In the genomic region with DNA sequence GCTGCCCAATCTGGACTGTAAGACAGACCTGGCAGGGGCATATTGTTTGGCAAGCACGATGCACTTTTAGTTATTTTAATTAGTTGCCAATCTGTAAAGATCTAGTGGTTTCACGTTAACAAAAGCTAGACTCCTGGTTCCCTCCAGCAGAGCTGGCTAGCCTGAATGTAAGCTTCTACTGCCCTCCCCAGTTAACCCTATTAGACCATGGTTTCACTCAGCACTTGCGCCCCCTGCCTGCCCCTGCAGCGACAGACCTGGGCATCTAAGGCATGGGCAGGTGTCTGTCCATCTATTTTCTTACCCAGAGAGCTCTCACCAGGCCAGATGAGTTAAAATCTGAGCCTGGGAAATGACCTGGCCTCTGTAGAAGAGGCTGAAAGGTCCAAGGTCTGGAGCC, we compare ENCODE assay signal across 8 mouse cellular contexts. TPM values are rescaled to one million over a fixed set of nuclear protein-coding genes. Genes with fewer than 3 reads are reported as not detected.
A peak's percentile ranks its signal among the peaks of the same experiment; 100 is the strongest.
DNase-seq lines count a peak whose midpoint lies in the region; ATAC-seq and TF ChIP-seq lines count a peak whose summit lies in the region.

No protein-coding gene starts in this region.

- H3K9me3 ChIP-seq in hindbrain, embryonic 14.5 days (ENCODE audit: control insufficient read depth, low read length), result no peaks in the 10 kb centered on the region
- H3K9me3 ChIP-seq in liver, postnatal 0 days (ENCODE audit: low read length), result no peaks in the 10 kb centered on the region

- no peak overlapping the region for H3K27ac ChIP-seq in left cerebral cortex, adult 2 months
- H3K27ac ChIP-seq in hindbrain, embryonic 14.5 days, result no peak overlapping the region
- no peak overlapping the region for H3K27ac ChIP-seq in liver, postnatal 0 days (ENCODE audit: low read depth)

- intact Hi-C loops in left cerebral cortex, adult 2 months (cut with DNase I), result no loop called here

- no peak for TF ChIP-seq EP300 in liver, postnatal 0 days (IDR thresholded peaks at IDR 0.05; ENCODE audit: low read depth)

- WGBS in hindbrain, embryonic 14.5 days, result 9% methylated on average over 4 of the region's 4 CpGs
- 21% methylated on average over 4 of the region's 4 CpGs for WGBS in liver, postnatal 0 days (ENCODE audit: insufficient replicate concordance)

- peak; percentile 49 for TF ChIP-seq CTCF in left cerebral cortex, adult 2 months (IDR thresholded peaks at IDR 0.05)
- peak; percentile 78 for TF ChIP-seq CTCF in liver, postnatal 0 days (IDR thresholded peaks at IDR 0.05; ENCODE audit: low read depth)

- no peaks in the 10 kb centered on the region for H3K36me3 ChIP-seq in hindbrain, embryonic 14.5 days (replicated peaks; ENCODE audit: control insufficient read depth, insufficient read depth)
- H3K36me3 ChIP-seq in liver, postnatal 0 days (replicated peaks; ENCODE audit: insufficient read depth, low read length), result no peaks in the 10 kb centered on the region

- H3K9ac ChIP-seq in hindbrain, embryonic 14.5 days, result 0 out of 2 replicates have a peak overlapping the region, but pooled peaks have one; percentile 5
- no peak overlapping the region for H3K9ac ChIP-seq in liver, postnatal 0 days (replicated peaks)

- peak; percentile 33 to 37 for DNase-seq in left cerebral cortex, adult 2 months (ENCODE audit: extremely low spot score in 1 of 2, low spot score in 2 of 2)
- no peak for DNase-seq in left cerebral cortex, adult 11 months (ENCODE audit: low spot score)
- peak; percentile 52 for DNase-seq in ES-CJ7 (ENCODE audit: low read depth, low spot score)
- peak; percentile 45 for DNase-seq in brain, adult 2 months (ENCODE audit: low read depth, low spot score)
- DNase-seq in hindbrain, embryonic 14.5 days (ENCODE audit: low spot score), result no peak
- peak; percentile 69 for DNase-seq in liver, postnatal 0 days
- DNase-seq in retina, postnatal 7 days (ENCODE audit: low read depth, low spot score), result peak; percentile 36
- DNase-seq in gastrocnemius, adult 8-10 months (ENCODE audit: low spot score in 2 of 2), result no peak

- H3K27me3 ChIP-seq in hindbrain, embryonic 14.5 days (ENCODE audit: control insufficient read depth, insufficient read depth, low read length), result no peaks in the 10 kb centered on the region
- H3K27me3 ChIP-seq in liver, postnatal 0 days (ENCODE audit: insufficient read depth, low read length), result peaks cover 20% of the 10 kb centered on the region

- no peak overlapping the region for H3K4me3 ChIP-seq in left cerebral cortex, adult 2 months
- peak overlapping the region; percentile 38; the same call in 1 of the 2 replicates for H3K4me3 ChIP-seq in hindbrain, embryonic 14.5 days (replicated peaks; ENCODE audit: low read length)
- H3K4me3 ChIP-seq in liver, postnatal 0 days (ENCODE audit: low read depth, low read length), result no peak overlapping the region

- no peak for ATAC-seq in hindbrain, embryonic 14.5 days (ENCODE audit: low FRiP score)
- peak; percentile 71 for ATAC-seq in liver, postnatal 0 days

- peaks cover 29% of the 10 kb centered on the region for H3K4me1 ChIP-seq in hindbrain, embryonic 14.5 days (replicated peaks; ENCODE audit: control insufficient read depth, insufficient read depth, low read length)
- peaks cover 6% of the 10 kb centered on the region; the same call in 1 of the 2 replicates for H3K4me1 ChIP-seq in liver, postnatal 0 days (ENCODE audit: insufficient read depth)

- peak overlapping the region; percentile 69 for H3K4me2 ChIP-seq in hindbrain, embryonic 14.5 days (replicated peaks)
- H3K4me2 ChIP-seq in liver, postnatal 0 days (ENCODE audit: low read depth, low read length), result no peak overlapping the region

RNA-seq across cellular contexts. Expression of a gene that starts 4.4 kb away (rescaled TPM):
- 100 to 1,000 TPM; 246 to 280 TPM for total RNA-seq in left cerebral cortex, adult 2 months (2021)
- 136 and 151 TPM in 2 replicates for polyA plus RNA-seq in hindbrain, embryonic 14.5 days (2014; fragmentation: Nextera tagmentation; extraction: Ambion mirVana)
- 2.7 and 2.9 TPM in 2 replicates for polyA plus RNA-seq in liver, postnatal 0 days (2015; fragmentation: Nextera tagmentation; extraction: Ambion mirVana)
- 1 to 10 TPM in 3 of 4 experiments, under 1 TPM in 1; 0.92 to 3.0 (median 1.8) TPM for total RNA-seq in gastrocnemius, adult 8-10 months (2022)

Comparison
In these comparisons a context has a peak if more than half of its experiments do, and no peak if none do; other contexts are left out.
1. DNase-seq: peak in left cerebral cortex, adult 2 months (2 of 2), ES-CJ7 (single experiment), brain, adult 2 months (single experiment), liver, postnatal 0 days (single experiment) and retina, postnatal 7 days (single experiment); none in left cerebral cortex, adult 11 months (single experiment), hindbrain, embryonic 14.5 days (single experiment) and gastrocnemius, adult 8-10 months (0 of 2).
2. RNA of a gene that starts 4.4 kb away (total RNA-seq): 246 to 280 TPM in left cerebral cortex, adult 2 months; 0.92 to 3.0 TPM in gastrocnemius, adult 8-10 months; every median in the first group is over 10 times any median in the second.